Mouse (Mus musculus): ENCODE results near the gene Ctnnd2. TPM values are rescaled to one million over a fixed set of nuclear protein-coding genes. Genes with fewer than 3 reads are reported as not detected.

Ctnnd2 gene
- total and polyA plus RNA-seq, 2 experiments from 2014 or later, result not detected

DNA sequence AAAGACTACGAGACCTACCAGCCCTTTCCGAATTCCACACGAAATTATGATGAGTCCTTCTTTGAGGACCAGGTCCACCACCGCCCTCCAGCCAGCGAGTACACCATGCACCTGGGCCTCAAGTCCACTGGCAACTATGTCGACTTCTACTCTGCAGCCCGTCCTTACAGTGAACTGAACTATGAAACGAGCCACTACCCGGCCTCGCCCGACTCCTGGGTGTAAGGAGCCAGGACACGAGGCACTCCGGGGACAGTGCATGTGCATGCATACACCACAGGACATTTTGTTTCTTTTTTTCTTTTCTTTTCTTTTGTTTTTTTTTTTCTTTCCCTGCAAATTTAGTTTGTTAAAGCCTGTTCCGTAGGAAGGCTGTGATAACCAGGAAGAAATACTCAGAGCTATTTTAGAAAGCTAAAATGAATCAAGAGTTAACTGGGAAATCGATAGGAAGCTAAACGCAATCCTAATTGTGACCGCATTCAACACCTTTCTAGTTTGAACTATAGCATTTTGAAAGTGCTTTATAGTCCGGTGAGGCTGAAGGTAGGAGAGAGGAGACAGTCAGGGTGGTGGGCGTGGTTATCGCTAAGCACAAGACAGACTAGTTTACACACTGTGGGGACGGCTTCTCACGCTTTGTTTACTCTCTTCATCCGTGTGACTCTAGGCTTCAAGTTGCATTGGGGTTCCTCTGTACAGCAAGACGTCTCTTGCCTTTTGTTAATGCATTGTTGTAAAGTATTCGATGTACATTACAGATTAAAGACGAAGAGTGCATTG, 855.2 kb downstream of the Ctnnd2 start:
- Histone ChIP-seq H3K9ac (replicated peaks; ENCODE audit: low read depth, low read length) (no peak overlapping the region), H3K4me1 (ENCODE audit: control insufficient read depth, insufficient read depth) (no peaks in the 10 kb centered on the region), H3K4me3 (ENCODE audit: low read depth, low read length) (no peak overlapping the region), H3K4me2 (ENCODE audit: low read depth, low read length) (no peak overlapping the region), H3K27ac (ENCODE audit: low read depth) (no peak overlapping the region), H3K27me3 (ENCODE audit: control insufficient read depth, insufficient read depth, low read length) (no peaks in the 10 kb centered on the region), H3K36me3 (replicated peaks; ENCODE audit: control insufficient read depth, insufficient read depth, low read length) (no peaks in the 10 kb centered on the region), H3K9me3 (replicated peaks; ENCODE audit: control insufficient read depth, low read length) (no peaks in the 10 kb centered on the region)
- TF ChIP-seq EP300 (IDR thresholded peaks at IDR 0.05; ENCODE audit: low read depth), result no peak
- no peak for TF ChIP-seq CTCF (IDR thresholded peaks at IDR 0.05; ENCODE audit: low read depth)
- ATAC-seq (ENCODE audit: insufficient read depth, low read depth), result no peak
- DNase-seq (ENCODE audit: low spot score), result no peak
- WGBS, result 83% methylated on average over 26 of the region's 26 CpGs

DNA sequence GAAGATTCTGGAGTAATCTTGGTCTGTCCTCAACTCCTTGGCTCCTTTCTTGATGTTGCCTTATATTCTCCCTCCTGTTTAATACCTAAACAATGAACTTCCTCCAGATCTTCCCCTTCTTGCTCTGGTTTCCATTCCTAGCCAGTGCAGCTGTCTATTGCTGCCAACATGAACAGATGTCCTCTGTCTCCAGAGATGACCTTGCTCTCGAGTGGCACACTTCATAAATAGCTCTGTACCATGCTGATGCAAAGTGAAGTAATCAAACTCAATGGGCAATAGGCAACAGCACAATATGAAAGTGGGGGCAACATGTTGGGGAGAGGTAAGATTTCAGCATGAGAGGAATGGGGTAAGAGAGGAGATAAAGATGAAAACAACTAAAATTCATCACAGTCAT, 872.6 kb downstream of the Ctnnd2 start:
- Histone ChIP-seq H3K36me3 (replicated peaks; ENCODE audit: control insufficient read depth, insufficient read depth, low read length) (no peaks in the 10 kb centered on the region), H3K9me3 (replicated peaks; ENCODE audit: control insufficient read depth, low read length) (no peaks in the 10 kb centered on the region)

DNA sequence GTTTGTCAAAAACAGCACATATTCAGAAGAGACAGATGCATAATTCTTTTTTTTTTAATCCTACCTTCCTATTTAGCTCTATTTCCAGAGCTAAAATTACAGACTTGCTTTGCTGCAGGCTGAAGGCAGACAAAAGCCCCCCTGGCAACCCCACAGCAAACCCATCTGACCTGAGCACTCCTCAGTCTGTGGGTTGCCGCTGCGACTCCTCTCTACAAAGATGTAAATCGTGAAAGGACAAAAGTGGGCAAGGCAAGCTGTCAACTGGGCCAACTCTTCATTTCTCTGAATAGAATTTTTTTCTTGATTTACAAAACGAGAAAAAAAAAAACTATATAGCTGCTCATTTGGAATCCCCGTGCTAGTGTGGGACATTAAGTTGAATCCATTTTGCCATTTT, 879.1 kb downstream of the Ctnnd2 start:
- H3K4me3 ChIP-seq (ENCODE audit: low read depth, low read length), result no peak overlapping the region
- H3K4me2 ChIP-seq (ENCODE audit: low read depth, low read length), result no peak overlapping the region
- no peaks in the 10 kb centered on the region for H3K36me3 ChIP-seq (replicated peaks; ENCODE audit: control insufficient read depth, insufficient read depth, low read length)
- 79% methylated on average over 5 of the region's 5 CpGs for WGBS
- no peak overlapping the region for H3K27ac ChIP-seq (ENCODE audit: low read depth)
- ATAC-seq (ENCODE audit: insufficient read depth, low read depth) (no peak), DNase-seq (ENCODE audit: low spot score) (no peak)
- no peaks in the 10 kb centered on the region for H3K27me3 ChIP-seq (ENCODE audit: control insufficient read depth, insufficient read depth, low read length)
- no peaks in the 10 kb centered on the region for H3K4me1 ChIP-seq (ENCODE audit: control insufficient read depth, insufficient read depth)
- H3K9me3 ChIP-seq (replicated peaks; ENCODE audit: control insufficient read depth, low read length), result no peaks in the 10 kb centered on the region
- no peak overlapping the region for H3K9ac ChIP-seq (replicated peaks; ENCODE audit: low read depth, low read length)
- TF ChIP-seq EP300 (IDR thresholded peaks at IDR 0.05; ENCODE audit: low read depth) (no peak), CTCF (IDR thresholded peaks at IDR 0.05; ENCODE audit: low read depth) (no peak)

More for the DNA sequence above, 872.6 kb downstream of the Ctnnd2 start:
- DNase-seq (ENCODE audit: low spot score) (peak; percentile 7), ATAC-seq (ENCODE audit: insufficient read depth, low read depth) (no peak)
- Histone ChIP-seq H3K4me3 (ENCODE audit: low read depth, low read length) (no peak overlapping the region), H3K27ac (ENCODE audit: low read depth) (no peak overlapping the region), H3K4me2 (ENCODE audit: low read depth, low read length) (no peak overlapping the region), H3K4me1 (ENCODE audit: control insufficient read depth, insufficient read depth) (no peaks in the 10 kb centered on the region), H3K9ac (replicated peaks; ENCODE audit: low read depth, low read length) (no peak overlapping the region), H3K27me3 (ENCODE audit: control insufficient read depth, insufficient read depth, low read length) (no peaks in the 10 kb centered on the region)
- no peak for TF ChIP-seq CTCF (IDR thresholded peaks at IDR 0.05; ENCODE audit: low read depth)
- no peak for TF ChIP-seq EP300 (IDR thresholded peaks at IDR 0.05; ENCODE audit: low read depth)
- WGBS, result 16% methylated on average over 1 of the region's 1 CpGs

DNA sequence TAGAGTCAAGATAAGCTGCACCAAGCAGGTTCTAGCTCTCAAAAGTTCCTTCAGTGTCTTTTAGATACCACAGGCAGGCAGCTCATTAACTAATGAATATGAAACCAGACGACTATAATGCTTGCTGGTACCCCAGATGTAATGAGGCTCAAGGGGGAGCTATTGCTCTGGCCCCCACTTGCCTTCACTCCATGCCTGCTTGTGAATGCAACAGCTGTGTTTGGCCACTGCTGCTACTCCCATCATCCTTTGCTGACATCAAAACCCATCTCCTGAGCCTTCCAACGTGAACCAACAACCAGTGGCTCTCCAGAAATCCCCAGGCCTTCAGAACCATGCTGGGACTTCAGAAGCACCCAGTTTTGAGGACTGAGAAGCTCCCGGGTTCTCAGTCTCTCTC, 883.8 kb downstream of the Ctnnd2 start:
- TF ChIP-seq CTCF (IDR thresholded peaks at IDR 0.05; ENCODE audit: low read depth) (no peak), EP300 (IDR thresholded peaks at IDR 0.05; ENCODE audit: low read depth) (no peak)
- H3K9me3 ChIP-seq (replicated peaks; ENCODE audit: control insufficient read depth, low read length), result no peaks in the 10 kb centered on the region
- H3K27ac ChIP-seq (ENCODE audit: low read depth), result no peak overlapping the region
- H3K36me3 ChIP-seq (replicated peaks; ENCODE audit: control insufficient read depth, insufficient read depth, low read length), result no peaks in the 10 kb centered on the region
- no peak overlapping the region for H3K9ac ChIP-seq (replicated peaks; ENCODE audit: low read depth, low read length)
- no peaks in the 10 kb centered on the region for H3K27me3 ChIP-seq (ENCODE audit: control insufficient read depth, insufficient read depth, low read length)
- no peak overlapping the region for H3K4me2 ChIP-seq (ENCODE audit: low read depth, low read length)
- 49% methylated on average over 3 of the region's 3 CpGs for WGBS
- ATAC-seq (ENCODE audit: insufficient read depth, low read depth) (no peak), DNase-seq (ENCODE audit: low spot score) (no peak)
- H3K4me1 ChIP-seq (ENCODE audit: control insufficient read depth, insufficient read depth), result no peaks in the 10 kb centered on the region
- no peak overlapping the region for H3K4me3 ChIP-seq (ENCODE audit: low read depth, low read length)

DNA sequence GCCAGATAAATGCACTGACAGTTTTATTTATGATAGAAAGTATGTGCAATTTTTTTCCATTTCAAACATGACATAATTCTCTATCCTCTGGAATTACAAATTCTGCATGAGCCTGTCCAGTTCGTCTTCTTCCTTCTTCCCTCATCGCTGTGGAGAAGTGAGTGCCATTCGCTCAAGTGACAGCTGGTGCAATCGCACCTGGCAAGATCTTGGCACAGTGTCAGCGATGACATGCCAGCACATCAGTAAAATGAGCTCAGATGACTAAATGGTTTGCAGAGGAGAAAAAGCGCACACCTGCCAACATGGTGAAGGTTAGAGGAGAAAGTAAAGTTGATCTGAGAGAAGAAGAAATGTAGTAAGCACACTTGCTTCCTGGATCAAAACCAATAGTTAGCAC, 885.9 kb downstream of the Ctnnd2 start:
- H3K27ac ChIP-seq (ENCODE audit: low read depth), result no peak overlapping the region
- H3K36me3 ChIP-seq (replicated peaks; ENCODE audit: control insufficient read depth, insufficient read depth, low read length), result no peaks in the 10 kb centered on the region
- ATAC-seq (ENCODE audit: insufficient read depth, low read depth), result no peak
- H3K4me2 ChIP-seq (ENCODE audit: low read depth, low read length), result no peak overlapping the region
- DNase-seq (ENCODE audit: low spot score), result no peak
- WGBS, result 83% methylated on average over 6 of the region's 6 CpGs
- H3K27me3 ChIP-seq (ENCODE audit: control insufficient read depth, insufficient read depth, low read length), result no peaks in the 10 kb centered on the region
- H3K4me1 ChIP-seq (ENCODE audit: control insufficient read depth, insufficient read depth), result no peaks in the 10 kb centered on the region
- H3K9me3 ChIP-seq (replicated peaks; ENCODE audit: control insufficient read depth, low read length), result no peaks in the 10 kb centered on the region
- H3K9ac ChIP-seq (replicated peaks; ENCODE audit: low read depth, low read length), result no peak overlapping the region
- no peak for TF ChIP-seq CTCF (IDR thresholded peaks at IDR 0.05; ENCODE audit: low read depth)
- no peak for TF ChIP-seq EP300 (IDR thresholded peaks at IDR 0.05; ENCODE audit: low read depth)
- no peak overlapping the region for H3K4me3 ChIP-seq (ENCODE audit: low read depth, low read length)

DNA sequence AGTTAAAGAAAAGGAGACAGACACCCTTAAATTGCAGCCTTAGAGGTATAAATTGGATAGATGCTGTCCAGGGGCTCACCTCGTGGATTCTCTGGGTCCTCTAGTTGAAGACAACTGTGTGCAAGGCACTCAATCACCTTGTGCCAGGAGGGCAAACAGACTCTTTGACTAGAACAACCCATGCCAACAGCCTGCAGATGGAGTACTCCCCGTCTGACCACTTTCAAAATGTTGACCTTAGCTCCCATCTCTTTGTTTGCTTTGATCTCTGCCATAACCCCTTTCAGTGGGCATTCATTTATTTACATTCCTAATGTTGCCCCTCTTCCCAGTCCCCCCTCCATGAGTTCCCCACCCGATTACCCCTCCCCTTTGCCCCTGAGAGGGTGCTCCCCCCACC, 891.3 kb downstream of the Ctnnd2 start:
- Histone ChIP-seq H3K4me1 (ENCODE audit: control insufficient read depth, insufficient read depth) (no peaks in the 10 kb centered on the region), H3K27ac (ENCODE audit: low read depth) (no peak overlapping the region), H3K27me3 (ENCODE audit: control insufficient read depth, insufficient read depth, low read length) (no peaks in the 10 kb centered on the region), H3K4me3 (ENCODE audit: low read depth, low read length) (no peak overlapping the region), H3K4me2 (ENCODE audit: low read depth, low read length) (no peak overlapping the region), H3K9ac (replicated peaks; ENCODE audit: low read depth, low read length) (no peak overlapping the region), H3K9me3 (replicated peaks; ENCODE audit: control insufficient read depth, low read length) (no peaks in the 10 kb centered on the region), H3K36me3 (replicated peaks; ENCODE audit: control insufficient read depth, insufficient read depth, low read length) (no peaks in the 10 kb centered on the region)
- WGBS, result 53% methylated on average over 3 of the region's 3 CpGs
- TF ChIP-seq EP300 (IDR thresholded peaks at IDR 0.05; ENCODE audit: low read depth), result no peak
- TF ChIP-seq CTCF (IDR thresholded peaks at IDR 0.05; ENCODE audit: low read depth), result no peak
- ATAC-seq (ENCODE audit: insufficient read depth, low read depth) (no peak), DNase-seq (ENCODE audit: low spot score) (no peak)

All from heart, postnatal 0 days (tissue).